Mouse (Mus musculus) erythroblast, embryonic 14.5 days (primary cell): ENCODE measurements around the gene Usf1.

Source experiments
- GATA1 ChIP-seq: IDR thresholded peaks from 2 replicates; pipeline ENCODE4 v1.6.1; 2012; ENCODE audit warnings: low read length, inconsistent platforms, mixed read lengths
- TAL1 ChIP-seq: IDR thresholded peaks from 3 replicates; pipeline ENCODE4 v1.6.1; 2012; ENCODE audit warnings: low read length, inconsistent platforms, mixed read lengths

- no peak for TF ChIP-seq TAL1
- TF ChIP-seq GATA1 = no peak
Observed at GRCm38 (mm10) chr1:171378298-171378697, 32.8 kb upstream of the Usf1 start.
